Comparison of ENCODE assay signal across 7 mouse cellular contexts in genomic region chr1:178529512-178530300, GRCm38 (mm10). TPM values are rescaled to one million over a fixed set of nuclear protein-coding genes. Genes with fewer than 3 reads are reported as not detected.
DNase-seq lines count a peak whose midpoint lies in the region; ATAC-seq lines count a peak whose summit lies in the region.

No protein-coding gene starts in this region.

- peak; percentile 5 to 19 for DNase-seq in urinary bladder, adult 18-20 months (ENCODE audit: low spot score in 2 of 2)
- no peak for DNase-seq in urinary bladder, postnatal 10 days (ENCODE audit: low spot score)
- peak; percentile 58 to 63 for DNase-seq in cerebellum, postnatal 10 days
- DNase-seq in layer of hippocampus, postnatal 10 days (ENCODE audit: low spot score in 2 of 2): peak; percentile 34 to 53
- DNase-seq in testis, postnatal 10 days (ENCODE audit: low spot score): peak; percentile 43

- H3K9ac ChIP-seq in heart, embryonic 15.5 days: peak overlapping the region; percentile 72
- H3K9ac ChIP-seq in midbrain, embryonic 12.5 days (replicated peaks): peak overlapping the region; percentile 73

- peak overlapping the region; percentile 95 for H3K4me2 ChIP-seq in heart, embryonic 15.5 days
- peak overlapping the region; percentile 99 for H3K4me2 ChIP-seq in midbrain, embryonic 12.5 days (replicated peaks)

- peaks cover 49% of the 10 kb centered on the region for H3K4me1 ChIP-seq in heart, embryonic 15.5 days (replicated peaks)
- H3K4me1 ChIP-seq in midbrain, embryonic 12.5 days: peaks cover 31% of the 10 kb centered on the region

- ATAC-seq in heart, embryonic 15.5 days (replicated peaks; ENCODE audit: insufficient number of reproducible peaks, insufficient read depth, low FRiP score, low read depth): no peak
- no peak; the same call in 1 of the 2 replicates for ATAC-seq in midbrain, embryonic 12.5 days (ENCODE audit: low FRiP score, low read depth)

- peak overlapping the region; percentile 69 for H3K4me3 ChIP-seq in heart, embryonic 15.5 days
- H3K4me3 ChIP-seq in midbrain, embryonic 12.5 days: peak overlapping the region; percentile 65

- H3K27me3 ChIP-seq in heart, embryonic 15.5 days: no peaks in the 10 kb centered on the region
- H3K27me3 ChIP-seq in midbrain, embryonic 12.5 days: peaks cover 48% of the 10 kb centered on the region

- H3K27ac ChIP-seq in heart, embryonic 15.5 days: peak overlapping the region; percentile 89
- peak overlapping the region; percentile 80 for H3K27ac ChIP-seq in midbrain, embryonic 12.5 days (replicated peaks)

- under 1% methylated on average over 38 of the region's 38 CpGs for WGBS in heart, embryonic 15.5 days
- under 1% methylated on average over 37 of the region's 38 CpGs for WGBS in midbrain, embryonic 12.5 days

- no peaks in the 10 kb centered on the region for H3K9me3 ChIP-seq in heart, embryonic 15.5 days (replicated peaks)
- H3K9me3 ChIP-seq in midbrain, embryonic 12.5 days: no peaks in the 10 kb centered on the region

- H3K36me3 ChIP-seq in heart, embryonic 15.5 days: no peaks in the 10 kb centered on the region
- H3K36me3 ChIP-seq in midbrain, embryonic 12.5 days: no peaks in the 10 kb centered on the region

RNA-seq across cellular contexts. Expression of gene Kif26b, which starts 0.8 kb away (rescaled TPM):
- 7.3 and 8.5 TPM in 2 replicates for polyA plus RNA-seq in heart, embryonic 15.5 days (2015; fragmentation: Nextera tagmentation; extraction: Ambion mirVana)
- 10 to 100 TPM; 28.6 to 29.9 TPM for total RNA-seq in layer of hippocampus, postnatal 10 days (2021)
- 7.5 and 8.8 TPM in 2 replicates for polyA plus RNA-seq in midbrain, embryonic 12.5 days (2016; fragmentation: Nextera tagmentation; extraction: Ambion mirVana)
